Mouse (Mus musculus) hindbrain, embryonic 13.5 days (tissue): ENCODE results near the gene Vps35l. TPM values are rescaled to one million over a fixed set of nuclear protein-coding genes. Genes with fewer than 3 reads are reported as not detected.
A peak's percentile ranks its signal among the peaks of the same experiment; 100 is the strongest.

Experiments
- ATAC-seq: fragments of 200-750 bp; cut with Nextera tagmentation; 2 replicates; pipeline ENCODE4 v1.8.0; 2017; ENCODE audit warnings: moderate TSS enrichment; ENCODE audit not compliant: low FRiP score
- H3K27ac ChIP-seq: fragments of 300-500 bp; sonication (generic); 2 replicates; pipeline ENCODE4 v1.5.1; 2015; ENCODE audit warnings: inconsistent platforms, mild to moderate bottlenecking, moderate library complexity
- H3K27me3 ChIP-seq: fragments of 300-500 bp; sonication (generic); 2 replicates; pipeline ENCODE4 v1.6.1; 2015; ENCODE audit warnings: mild to moderate bottlenecking, inconsistent platforms
- H3K36me3 ChIP-seq: fragments of 300-500 bp; sonication (generic); 2 replicates; pipeline ENCODE4 v1.6.1; 2015; ENCODE audit warnings: mild to moderate bottlenecking, inconsistent platforms
- H3K4me1 ChIP-seq: fragments of 300-500 bp; sonication (generic); replicated peaks from 2 replicates; pipeline ENCODE4 v1.6.1; 2015; ENCODE audit warnings: inconsistent platforms
- H3K4me2 ChIP-seq: fragments of 300-500 bp; sonication (generic); 2 replicates; pipeline ENCODE4 v1.6.1; 2015; ENCODE audit warnings: inconsistent platforms, mild to moderate bottlenecking, moderate library complexity
- H3K4me3 ChIP-seq: fragments of 300-500 bp; sonication (generic); 2 replicates; pipeline ENCODE4 v1.5.1; 2015; ENCODE audit warnings: mild to moderate bottlenecking, inconsistent platforms
- H3K9ac ChIP-seq: fragments of 300-500 bp; sonication (generic); 2 replicates; pipeline ENCODE4 v1.6.1; 2015; ENCODE audit warnings: mild to moderate bottlenecking, inconsistent platforms
- H3K9me3 ChIP-seq: fragments of 300-500 bp; sonication (generic); 2 replicates; pipeline ENCODE4 v1.6.1; 2016; ENCODE audit warnings: inconsistent platforms
- WGBS: fragments of 180-500 bp; shearing (Covaris S2); methylation state at CpG from one replicate; pipeline ENCODE4 v1.1.7; 2015; 5-methylcytosine and 5-hydroxymethylcytosine counted together
- polyA plus RNA-seq: library from polyadenylated mRNA; unstranded; fragments of >200 nt; fragmentation: Nextera tagmentation; extraction: Ambion mirVana; gene quantifications from 2 replicates; pipeline ENCODE4 v1.2.1, GENCODE M21; 2015

Gene Vps35l
- polyA plus RNA-seq, 1 experiment from 2014 or later: 95.2 TPM

GRCm38 (mm10) chr7:118788481-118788880, 48.5 kb downstream of the Vps35l start:
- no peak overlapping the region for H3K4me2 ChIP-seq
- H3K36me3 ChIP-seq: peaks cover 66% of the 10 kb centered on the region
- H3K4me1 ChIP-seq: no peaks in the 10 kb centered on the region
- no peak for ATAC-seq
- H3K9ac ChIP-seq: no peak overlapping the region
- WGBS: 64% methylated on average over 7 of the region's 7 CpGs
- H3K27me3 ChIP-seq: no peaks in the 10 kb centered on the region
- no peak overlapping the region for H3K4me3 ChIP-seq
- H3K27ac ChIP-seq: no peak overlapping the region
- no peaks in the 10 kb centered on the region for H3K9me3 ChIP-seq

DNA sequence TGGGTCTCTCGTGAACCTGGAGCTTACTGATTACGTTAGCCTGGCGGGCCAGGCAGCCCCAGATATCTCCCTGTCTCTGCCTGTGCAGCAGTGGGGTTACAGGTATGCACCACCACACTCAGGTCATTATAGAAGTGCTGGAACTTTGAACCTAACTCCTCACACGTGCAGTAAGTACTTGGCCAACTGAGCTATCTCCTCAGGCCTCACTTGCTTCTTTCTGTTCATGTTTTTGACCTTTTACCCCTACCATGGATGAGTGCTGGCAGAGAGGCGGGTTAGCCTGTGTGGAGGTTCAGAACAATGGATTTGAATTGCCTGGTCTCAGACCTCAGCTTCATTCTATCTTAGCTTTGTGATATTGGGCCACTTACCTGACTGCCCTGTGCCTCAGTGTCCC, 50.3 kb downstream of the Vps35l start:
- no peaks in the 10 kb centered on the region for H3K4me1 ChIP-seq
- no peak overlapping the region for H3K27ac ChIP-seq
- 81% methylated on average over 5 of the region's 5 CpGs for WGBS
- no peak for ATAC-seq
- no peak overlapping the region for H3K4me3 ChIP-seq
- peaks cover 67% of the 10 kb centered on the region for H3K36me3 ChIP-seq
- no peak overlapping the region for H3K9ac ChIP-seq
- H3K4me2 ChIP-seq: no peak overlapping the region
- H3K9me3 ChIP-seq: no peaks in the 10 kb centered on the region
- no peaks in the 10 kb centered on the region for H3K27me3 ChIP-seq

- ATAC-seq: no peak
- 76% methylated on average over 8 of the region's 8 CpGs for WGBS
- peaks cover 91% of the 10 kb centered on the region for H3K36me3 ChIP-seq
- H3K9me3 ChIP-seq: no peaks in the 10 kb centered on the region
- no peak overlapping the region for H3K9ac ChIP-seq
- H3K27ac ChIP-seq: no peak overlapping the region
- H3K4me3 ChIP-seq: no peak overlapping the region
- H3K27me3 ChIP-seq: no peaks in the 10 kb centered on the region
- no peak overlapping the region for H3K4me2 ChIP-seq
- H3K4me1 ChIP-seq: no peaks in the 10 kb centered on the region
These were observed 53.9 kb downstream of the Vps35l start for GRCm38 (mm10) chr7:118793899-118794298.

DNA sequence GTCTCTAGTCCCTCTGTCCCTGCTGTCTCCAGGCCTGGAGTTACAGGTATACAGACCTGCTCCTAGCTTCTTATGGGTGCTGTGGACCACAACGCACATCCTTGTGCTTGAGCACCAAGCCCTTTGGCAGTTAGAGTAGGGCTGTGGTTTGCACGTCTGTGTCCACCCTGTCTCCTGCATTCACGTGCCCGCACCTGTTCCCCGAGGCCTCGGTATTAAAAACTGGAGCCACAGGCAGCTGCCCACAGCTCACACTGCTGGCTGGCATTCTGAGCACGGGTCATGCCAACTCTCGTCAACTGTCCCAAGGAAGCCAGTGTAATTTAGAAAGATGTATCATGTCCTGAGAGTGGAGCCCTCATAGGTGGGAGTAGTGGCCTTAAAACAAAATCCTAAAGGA, 55.8 kb downstream of the Vps35l start:
- no peaks in the 10 kb centered on the region for H3K27me3 ChIP-seq
- H3K9ac ChIP-seq: no peak overlapping the region
- H3K36me3 ChIP-seq: peaks cover 94% of the 10 kb centered on the region
- H3K4me1 ChIP-seq: no peaks in the 10 kb centered on the region
- no peaks in the 10 kb centered on the region for H3K9me3 ChIP-seq
- H3K4me3 ChIP-seq: no peak overlapping the region
- H3K4me2 ChIP-seq: no peak overlapping the region
- no peak for ATAC-seq
- no peak overlapping the region for H3K27ac ChIP-seq
- WGBS: 94% methylated on average over 8 of the region's 8 CpGs

DNA sequence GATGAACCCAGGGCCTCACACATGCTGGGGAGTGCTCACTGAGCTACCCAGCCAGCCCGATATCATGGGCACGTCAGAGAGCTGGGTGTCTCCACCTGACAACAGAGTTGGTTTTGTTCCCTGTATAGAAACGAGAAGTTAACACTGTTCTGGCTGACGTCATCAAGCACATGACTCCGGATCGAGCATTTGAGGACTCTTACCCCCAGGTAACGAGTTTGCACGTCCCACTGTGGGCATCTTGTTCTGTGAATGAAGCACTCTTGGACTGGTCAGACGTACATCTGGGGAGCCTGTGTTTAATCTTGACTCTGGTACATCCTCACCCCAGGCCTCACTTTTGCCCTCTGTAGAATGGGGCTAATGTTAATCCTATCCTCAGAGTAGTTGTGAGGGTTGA, 56.8 kb downstream of the Vps35l start:
- H3K27ac ChIP-seq: no peak overlapping the region
- WGBS: 94% methylated on average over 9 of the region's 9 CpGs
- no peak for ATAC-seq
- no peak overlapping the region for H3K9ac ChIP-seq
- no peak overlapping the region for H3K4me3 ChIP-seq
- H3K4me2 ChIP-seq: no peak overlapping the region
- H3K27me3 ChIP-seq: no peaks in the 10 kb centered on the region
- no peaks in the 10 kb centered on the region for H3K9me3 ChIP-seq
- no peaks in the 10 kb centered on the region for H3K4me1 ChIP-seq
- peaks cover 90% of the 10 kb centered on the region for H3K36me3 ChIP-seq

DNA sequence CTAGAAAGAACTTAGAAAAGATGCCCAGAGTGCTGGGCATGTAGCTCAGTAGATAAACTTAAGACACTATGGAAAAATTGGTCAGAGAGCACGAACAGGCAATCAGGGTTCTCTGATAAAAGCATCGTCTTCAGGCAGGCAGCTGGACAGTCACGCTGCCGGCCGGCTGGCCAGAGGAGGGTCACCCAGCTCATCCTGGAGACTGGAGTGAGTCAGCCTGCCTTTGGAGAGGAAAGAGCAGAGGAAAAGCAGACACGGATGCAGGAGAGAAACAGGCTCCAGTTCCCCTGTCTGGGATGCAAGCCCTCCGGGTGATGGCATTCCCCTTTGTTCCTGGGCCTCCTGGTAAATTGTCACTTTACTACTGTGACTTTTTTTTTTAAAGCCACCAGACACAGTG, 57.6 kb downstream of the Vps35l start:
- Histone ChIP-seq H3K9ac (no peak overlapping the region), H3K36me3 (peaks cover 90% of the 10 kb centered on the region), H3K4me2 (no peak overlapping the region), H3K9me3 (no peaks in the 10 kb centered on the region), H3K27ac (no peak overlapping the region), H3K4me1 (no peaks in the 10 kb centered on the region), H3K27me3 (no peaks in the 10 kb centered on the region), H3K4me3 (no peak overlapping the region)
- 85% methylated on average over 7 of the region's 7 CpGs for WGBS
- no peak for ATAC-seq

- WGBS: 95% methylated on average over 6 of the region's 6 CpGs
- H3K36me3 ChIP-seq: peaks cover 90% of the 10 kb centered on the region
- ATAC-seq: no peak
These were observed 58.1 kb downstream of the Vps35l start for GRCm38 (mm10) chr7:118798105-118798570.

GRCm38 (mm10) chr7:118800112-118800734, 60.2 kb downstream of the Vps35l start:
- Histone ChIP-seq H3K9ac (no peak overlapping the region), H3K27ac (no peak overlapping the region), H3K9me3 (no peaks in the 10 kb centered on the region), H3K27me3 (no peaks in the 10 kb centered on the region), H3K4me1 (no peaks in the 10 kb centered on the region), H3K36me3 (peaks cover 87% of the 10 kb centered on the region), H3K4me3 (no peak overlapping the region), H3K4me2 (no peak overlapping the region)
- no peak for ATAC-seq
- WGBS: 91% methylated on average over 15 of the region's 15 CpGs

More at GRCm38 (mm10) chr7:118798105-118798570, 58.1 kb downstream of the Vps35l start:
- H3K27me3 ChIP-seq: no peaks in the 10 kb centered on the region
- H3K4me2 ChIP-seq: no peak overlapping the region
- H3K4me1 ChIP-seq: no peaks in the 10 kb centered on the region
- H3K4me3 ChIP-seq: no peak overlapping the region
- no peaks in the 10 kb centered on the region for H3K9me3 ChIP-seq
- no peak overlapping the region for H3K9ac ChIP-seq
- no peak overlapping the region for H3K27ac ChIP-seq

- 98% methylated on average over 3 of the region's 3 CpGs for WGBS
- no peaks in the 10 kb centered on the region for H3K27me3 ChIP-seq
- ATAC-seq: no peak
- H3K27ac ChIP-seq: no peak overlapping the region
- no peak overlapping the region for H3K4me2 ChIP-seq
- H3K36me3 ChIP-seq: peaks cover 80% of the 10 kb centered on the region
- peaks cover 4% of the 10 kb centered on the region for H3K4me1 ChIP-seq
- no peak overlapping the region for H3K4me3 ChIP-seq
- H3K9ac ChIP-seq: no peak overlapping the region
- H3K9me3 ChIP-seq: no peaks in the 10 kb centered on the region
These were observed 61.8 kb downstream of the Vps35l start for GRCm38 (mm10) chr7:118801791-118802190.

GRCm38 (mm10) chr7:118803425-118803824, 63.4 kb downstream of the Vps35l start:
- Histone ChIP-seq H3K27ac (no peak overlapping the region), H3K36me3 (peaks cover 74% of the 10 kb centered on the region), H3K4me2 (no peak overlapping the region), H3K4me3 (no peak overlapping the region), H3K9ac (no peak overlapping the region), H3K4me1 (peaks cover 14% of the 10 kb centered on the region), H3K9me3 (no peaks in the 10 kb centered on the region), H3K27me3 (no peaks in the 10 kb centered on the region)
- 94% methylated on average over 8 of the region's 8 CpGs for WGBS
- ATAC-seq: no peak

DNA sequence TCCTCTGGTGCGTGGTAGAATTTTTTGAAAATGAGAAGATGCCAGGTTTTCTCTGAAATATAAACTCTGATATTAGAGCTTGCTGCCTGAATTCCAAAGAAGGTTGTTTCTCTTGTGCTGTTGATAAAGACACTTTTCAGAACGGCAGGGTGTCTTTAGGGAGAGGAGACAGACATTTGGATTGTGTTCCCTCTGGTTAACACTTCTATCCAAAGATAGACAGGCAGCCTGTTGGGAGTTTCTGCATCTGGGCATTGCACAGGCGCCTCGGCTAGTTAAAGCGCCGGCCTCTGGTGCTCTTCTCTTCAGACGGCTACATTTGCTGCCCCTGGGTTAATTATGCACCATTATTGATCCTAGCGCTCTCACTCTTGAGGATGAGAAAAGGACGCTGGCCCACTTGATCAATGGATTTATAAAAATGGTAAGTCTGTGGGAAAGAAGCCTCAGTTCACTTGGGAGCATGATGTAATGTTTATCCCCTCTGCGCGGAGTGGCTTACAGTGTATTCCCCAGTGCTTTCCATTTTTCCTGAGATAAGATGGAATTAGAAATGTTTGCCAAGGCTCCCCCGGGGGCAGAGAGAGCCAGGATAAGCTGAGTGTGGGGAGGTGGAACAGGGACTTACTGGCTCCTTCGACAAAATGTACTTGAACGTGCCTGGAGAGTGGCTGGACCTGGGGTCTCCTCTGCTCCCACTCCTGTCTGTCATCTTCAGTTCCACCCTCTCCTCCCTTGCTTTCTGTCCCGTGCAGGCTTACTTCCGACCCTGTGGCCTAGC, 66.8 kb downstream of the Vps35l start:
- Histone ChIP-seq H3K4me3 (no peak overlapping the region), H3K9me3 (no peaks in the 10 kb centered on the region), H3K4me2 (no peak overlapping the region), H3K27me3 (no peaks in the 10 kb centered on the region), H3K9ac (no peak overlapping the region), H3K36me3 (peaks cover 76% of the 10 kb centered on the region), H3K4me1 (peaks cover 14% of the 10 kb centered on the region), H3K27ac (0 out of 2 replicates have a peak overlapping the region, but pooled peaks have one; percentile 12)
- WGBS: 59% methylated on average over 16 of the region's 16 CpGs
- no peak for ATAC-seq

DNA sequence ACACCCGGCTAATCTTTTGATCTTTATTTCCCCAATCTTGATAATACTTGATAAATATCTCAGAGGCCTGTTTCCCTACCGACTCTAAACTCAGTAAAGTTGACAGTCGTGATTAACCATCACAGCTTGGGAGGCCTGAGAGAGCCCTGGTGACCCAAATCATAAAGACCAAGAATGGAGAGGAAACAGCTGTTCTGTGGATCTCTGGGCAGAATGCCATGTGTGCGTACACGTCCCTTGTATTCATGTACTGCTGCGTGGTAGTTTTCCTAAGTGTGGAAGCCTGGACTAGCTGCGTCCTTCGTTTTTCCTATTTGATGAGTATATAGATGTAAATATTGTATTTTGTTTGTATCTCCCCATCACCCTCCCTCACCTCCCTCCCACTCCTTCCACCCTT, 67.9 kb downstream of the Vps35l start:
- no peak overlapping the region for H3K4me2 ChIP-seq
- H3K4me1 ChIP-seq: peaks cover 14% of the 10 kb centered on the region
- peaks cover 69% of the 10 kb centered on the region for H3K36me3 ChIP-seq
- H3K9me3 ChIP-seq: no peaks in the 10 kb centered on the region
- WGBS: 78% methylated on average over 8 of the region's 8 CpGs
- no peaks in the 10 kb centered on the region for H3K27me3 ChIP-seq
- H3K27ac ChIP-seq: no peak overlapping the region
- ATAC-seq: no peak
- no peak overlapping the region for H3K4me3 ChIP-seq
- H3K9ac ChIP-seq: no peak overlapping the region
